Mouse (Mus musculus): Measurements from ENCODE around the gene Rimbp2. TPM values are rescaled to one million over a fixed set of nuclear protein-coding genes. Genes with fewer than 3 reads are reported as not detected.

Rimbp2 gene
- polyA plus RNA-seq, 1 experiment from 2014 or later = 0.27 TPM

- H3K27ac ChIP-seq (ENCODE audit: low read depth, low read length) = no peak overlapping the region
- H3K9me3 ChIP-seq (ENCODE audit: control insufficient read depth, low read length) = no peaks in the 10 kb centered on the region
- H3K4me1 ChIP-seq (ENCODE audit: control insufficient read depth, insufficient read depth, low read length) = no peaks in the 10 kb centered on the region
- H3K4me2 ChIP-seq (replicated peaks; ENCODE audit: low read depth, low read length) = no peak overlapping the region
- H3K4me3 ChIP-seq (ENCODE audit: low read length) = no peak overlapping the region
- no peak for ATAC-seq (ENCODE audit: low FRiP score, low TSS enrichment)
- WGBS = 94% methylated on average over 3 of the region's 3 CpGs
- no peaks in the 10 kb centered on the region for H3K27me3 ChIP-seq (ENCODE audit: control insufficient read depth, insufficient read depth, low read length)
- no peaks in the 10 kb centered on the region for H3K36me3 ChIP-seq (ENCODE audit: control insufficient read depth, insufficient read depth, low read length)
- H3K9ac ChIP-seq (ENCODE audit: low read depth, low read length) = no peak overlapping the region
These were observed 40.9 kb downstream of the Rimbp2 start for GRCm38 (mm10) chr5:128912374-128912773.

DNA sequence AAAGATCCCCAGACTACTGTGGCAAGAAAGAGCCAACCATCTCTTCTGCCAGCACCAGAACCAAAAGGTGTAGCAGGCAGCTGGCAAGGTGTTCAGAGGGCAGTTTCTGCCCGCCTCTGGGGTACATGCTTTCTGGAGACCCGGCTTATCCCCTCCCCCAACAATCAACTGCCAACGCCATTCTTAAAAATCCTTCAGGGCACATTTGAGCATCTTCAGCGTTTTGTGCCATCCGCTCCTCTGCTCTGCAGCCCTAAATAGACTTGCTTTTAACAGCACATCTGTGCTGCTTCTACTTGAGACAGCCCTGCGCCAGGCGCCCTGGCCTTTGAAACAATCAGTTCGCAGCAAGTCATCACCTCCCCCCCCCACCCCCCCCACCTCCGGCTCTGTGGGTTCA lies 41.7 kb downstream of the Rimbp2 start:
- H3K9me3 ChIP-seq (ENCODE audit: control insufficient read depth, low read length) = no peaks in the 10 kb centered on the region
- no peak overlapping the region for H3K27ac ChIP-seq (ENCODE audit: low read depth, low read length)
- no peaks in the 10 kb centered on the region for H3K27me3 ChIP-seq (ENCODE audit: control insufficient read depth, insufficient read depth, low read length)
- H3K9ac ChIP-seq (ENCODE audit: low read depth, low read length) = no peak overlapping the region
- no peaks in the 10 kb centered on the region for H3K36me3 ChIP-seq (ENCODE audit: control insufficient read depth, insufficient read depth, low read length)
- ATAC-seq (ENCODE audit: low FRiP score, low TSS enrichment) = no peak
- no peak overlapping the region for H3K4me2 ChIP-seq (replicated peaks; ENCODE audit: low read depth, low read length)
- 88% methylated on average over 9 of the region's 9 CpGs for WGBS
- H3K4me1 ChIP-seq (ENCODE audit: control insufficient read depth, insufficient read depth, low read length) = no peaks in the 10 kb centered on the region
- no peak overlapping the region for H3K4me3 ChIP-seq (ENCODE audit: low read length)

DNA sequence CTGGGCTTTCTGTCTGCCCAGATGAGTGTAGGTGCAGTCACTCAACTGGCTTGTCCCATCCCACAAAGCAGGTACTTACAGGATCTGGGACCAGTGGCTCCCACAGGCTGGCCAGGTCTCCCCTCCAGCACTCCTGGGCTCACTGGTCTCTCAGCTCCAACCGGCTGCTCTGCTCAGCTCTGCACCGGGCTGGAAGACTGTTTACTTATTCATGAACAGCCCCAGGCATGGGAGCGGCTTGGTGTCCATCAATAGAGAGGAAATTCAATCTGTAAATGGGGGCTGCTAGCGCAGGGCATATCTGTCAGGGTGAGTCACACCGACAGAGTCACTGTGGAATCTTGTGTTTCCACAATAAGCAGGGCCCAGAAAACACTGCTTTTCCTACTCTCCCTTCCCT lies 49.2 kb downstream of the Rimbp2 start:
- H3K4me1 ChIP-seq (ENCODE audit: control insufficient read depth, insufficient read depth, low read length) = no peaks in the 10 kb centered on the region
- WGBS = 15% methylated on average over 5 of the region's 5 CpGs

DNA sequence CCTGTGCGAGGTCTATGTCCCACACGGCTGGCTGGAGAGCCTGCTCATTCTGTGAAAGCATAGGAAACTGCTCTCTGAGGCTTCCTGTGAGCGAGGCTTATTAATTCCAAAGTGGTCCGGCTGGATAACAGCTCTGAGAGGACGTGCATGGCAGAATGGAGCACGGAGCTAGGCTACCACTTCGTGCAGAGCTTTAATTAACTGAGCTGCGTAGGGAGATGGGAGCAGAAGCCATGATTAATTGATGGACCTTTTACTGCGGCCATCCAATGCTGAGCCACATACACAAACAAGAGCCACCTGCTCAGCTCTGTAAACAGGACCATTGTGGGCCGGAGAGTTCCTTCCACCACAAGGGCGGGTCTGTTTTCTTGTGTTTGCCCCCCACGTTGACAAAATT lies 50.2 kb downstream of the Rimbp2 start:
- Histone ChIP-seq H3K4me1 (ENCODE audit: control insufficient read depth, insufficient read depth, low read length) (no peaks in the 10 kb centered on the region), H3K9ac (ENCODE audit: low read depth, low read length) (no peak overlapping the region), H3K27ac (ENCODE audit: low read depth, low read length) (no peak overlapping the region), H3K9me3 (ENCODE audit: control insufficient read depth, low read length) (no peaks in the 10 kb centered on the region), H3K4me3 (ENCODE audit: low read length) (no peak overlapping the region), H3K4me2 (replicated peaks; ENCODE audit: low read depth, low read length) (no peak overlapping the region), H3K27me3 (ENCODE audit: control insufficient read depth, insufficient read depth, low read length) (no peaks in the 10 kb centered on the region), H3K36me3 (ENCODE audit: control insufficient read depth, insufficient read depth, low read length) (no peaks in the 10 kb centered on the region)
- WGBS = 25% methylated on average over 12 of the region's 12 CpGs
- no peak for ATAC-seq (ENCODE audit: low FRiP score, low TSS enrichment)

More for the DNA sequence above, 49.2 kb downstream of the Rimbp2 start:
- Histone ChIP-seq H3K4me2 (replicated peaks; ENCODE audit: low read depth, low read length) (no peak overlapping the region), H3K9ac (ENCODE audit: low read depth, low read length) (no peak overlapping the region), H3K27me3 (ENCODE audit: control insufficient read depth, insufficient read depth, low read length) (no peaks in the 10 kb centered on the region), H3K4me3 (ENCODE audit: low read length) (no peak overlapping the region), H3K9me3 (ENCODE audit: control insufficient read depth, low read length) (no peaks in the 10 kb centered on the region), H3K27ac (ENCODE audit: low read depth, low read length) (no peak overlapping the region), H3K36me3 (ENCODE audit: control insufficient read depth, insufficient read depth, low read length) (no peaks in the 10 kb centered on the region)
- peak; percentile 69; the same call in 1 of the 2 replicates for ATAC-seq (ENCODE audit: low FRiP score, low TSS enrichment)

DNA sequence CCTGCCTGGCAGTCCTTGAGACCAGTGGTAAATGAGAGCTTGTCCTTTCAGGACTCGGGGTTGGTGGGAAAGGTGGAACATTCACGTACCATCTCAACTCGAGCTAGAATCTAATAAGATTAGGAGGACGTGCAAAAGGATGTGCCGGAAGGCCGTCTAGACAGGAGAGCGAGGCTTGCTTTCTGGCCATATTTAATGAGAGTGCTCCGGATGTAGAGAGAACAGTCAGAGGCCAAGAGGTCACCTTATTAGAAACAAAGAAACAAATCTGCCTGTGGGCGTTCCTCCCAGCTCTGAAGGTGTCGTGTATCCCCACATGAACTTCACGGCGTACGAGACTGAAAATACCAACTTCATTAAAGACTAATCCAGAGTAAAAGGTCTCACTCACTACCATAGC lies 53.3 kb downstream of the Rimbp2 start:
- Histone ChIP-seq H3K9me3 (ENCODE audit: control insufficient read depth, low read length) (no peaks in the 10 kb centered on the region), H3K27ac (ENCODE audit: low read depth, low read length) (no peak overlapping the region), H3K4me2 (replicated peaks; ENCODE audit: low read depth, low read length) (no peak overlapping the region), H3K9ac (ENCODE audit: low read depth, low read length) (no peak overlapping the region), H3K4me1 (ENCODE audit: control insufficient read depth, insufficient read depth, low read length) (no peaks in the 10 kb centered on the region), H3K36me3 (ENCODE audit: control insufficient read depth, insufficient read depth, low read length) (no peaks in the 10 kb centered on the region), H3K4me3 (ENCODE audit: low read length) (no peak overlapping the region), H3K27me3 (ENCODE audit: control insufficient read depth, insufficient read depth, low read length) (no peaks in the 10 kb centered on the region)
- ATAC-seq (ENCODE audit: low FRiP score, low TSS enrichment) = no peak
- 12% methylated on average over 13 of the region's 13 CpGs for WGBS

- no peak for ATAC-seq (ENCODE audit: low FRiP score, low TSS enrichment)
- H3K9ac ChIP-seq (ENCODE audit: low read depth, low read length) = no peak overlapping the region
- 76% methylated on average over 5 of the region's 5 CpGs for WGBS
- no peaks in the 10 kb centered on the region for H3K27me3 ChIP-seq (ENCODE audit: control insufficient read depth, insufficient read depth, low read length)
- H3K36me3 ChIP-seq (ENCODE audit: control insufficient read depth, insufficient read depth, low read length) = no peaks in the 10 kb centered on the region
- no peaks in the 10 kb centered on the region for H3K4me1 ChIP-seq (ENCODE audit: control insufficient read depth, insufficient read depth, low read length)
- no peak overlapping the region for H3K4me2 ChIP-seq (replicated peaks; ENCODE audit: low read depth, low read length)
- H3K4me3 ChIP-seq (ENCODE audit: low read length) = no peak overlapping the region
- H3K27ac ChIP-seq (ENCODE audit: low read depth, low read length) = no peak overlapping the region
- no peaks in the 10 kb centered on the region for H3K9me3 ChIP-seq (ENCODE audit: control insufficient read depth, low read length)
These were observed 58.4 kb downstream of the Rimbp2 start for GRCm38 (mm10) chr5:128894921-128895320.

DNA sequence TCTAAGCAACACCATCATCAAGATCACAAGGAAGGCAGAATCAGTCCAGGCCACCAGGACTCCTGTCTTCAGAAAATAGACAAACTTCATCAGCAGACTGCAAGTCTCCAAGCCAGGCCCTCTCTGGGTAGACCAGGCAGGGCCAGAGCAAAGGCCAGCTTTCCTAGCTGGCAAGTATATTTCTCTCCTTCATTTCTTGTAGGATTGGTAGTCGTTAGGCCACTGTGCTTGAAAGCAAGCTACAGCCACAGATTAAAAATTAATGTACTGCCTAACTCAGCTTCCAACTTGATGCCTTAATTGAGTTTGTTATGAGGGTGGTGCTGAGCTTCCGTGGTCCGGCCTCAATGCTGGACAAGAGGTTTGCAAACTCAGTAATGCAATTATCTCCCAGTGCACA lies 65.7 kb downstream of the Rimbp2 start:
- H3K27me3 ChIP-seq (ENCODE audit: control insufficient read depth, insufficient read depth, low read length) = no peaks in the 10 kb centered on the region
- H3K4me3 ChIP-seq (ENCODE audit: low read length) = no peak overlapping the region
- WGBS = 76% methylated on average over 3 of the region's 3 CpGs
- H3K4me1 ChIP-seq (ENCODE audit: control insufficient read depth, insufficient read depth, low read length) = no peaks in the 10 kb centered on the region
- no peaks in the 10 kb centered on the region for H3K9me3 ChIP-seq (ENCODE audit: control insufficient read depth, low read length)
- H3K4me2 ChIP-seq (replicated peaks; ENCODE audit: low read depth, low read length) = no peak overlapping the region
- no peaks in the 10 kb centered on the region for H3K36me3 ChIP-seq (ENCODE audit: control insufficient read depth, insufficient read depth, low read length)
- no peak overlapping the region for H3K9ac ChIP-seq (ENCODE audit: low read depth, low read length)
- H3K27ac ChIP-seq (ENCODE audit: low read depth, low read length) = no peak overlapping the region
- ATAC-seq (ENCODE audit: low FRiP score, low TSS enrichment) = no peak

GRCm38 (mm10) chr5:128884320-128884719 lies 69.0 kb downstream of the Rimbp2 start:
- Histone ChIP-seq H3K4me2 (replicated peaks; ENCODE audit: low read depth, low read length) (no peak overlapping the region), H3K27me3 (ENCODE audit: control insufficient read depth, insufficient read depth, low read length) (no peaks in the 10 kb centered on the region), H3K36me3 (ENCODE audit: control insufficient read depth, insufficient read depth, low read length) (no peaks in the 10 kb centered on the region), H3K27ac (ENCODE audit: low read depth, low read length) (no peak overlapping the region), H3K9ac (ENCODE audit: low read depth, low read length) (no peak overlapping the region), H3K4me1 (ENCODE audit: control insufficient read depth, insufficient read depth, low read length) (no peaks in the 10 kb centered on the region), H3K4me3 (ENCODE audit: low read length) (no peak overlapping the region), H3K9me3 (ENCODE audit: control insufficient read depth, low read length) (no peaks in the 10 kb centered on the region)
- WGBS = 26% methylated on average over 5 of the region's 5 CpGs
- ATAC-seq (ENCODE audit: low FRiP score, low TSS enrichment) = no peak

DNA sequence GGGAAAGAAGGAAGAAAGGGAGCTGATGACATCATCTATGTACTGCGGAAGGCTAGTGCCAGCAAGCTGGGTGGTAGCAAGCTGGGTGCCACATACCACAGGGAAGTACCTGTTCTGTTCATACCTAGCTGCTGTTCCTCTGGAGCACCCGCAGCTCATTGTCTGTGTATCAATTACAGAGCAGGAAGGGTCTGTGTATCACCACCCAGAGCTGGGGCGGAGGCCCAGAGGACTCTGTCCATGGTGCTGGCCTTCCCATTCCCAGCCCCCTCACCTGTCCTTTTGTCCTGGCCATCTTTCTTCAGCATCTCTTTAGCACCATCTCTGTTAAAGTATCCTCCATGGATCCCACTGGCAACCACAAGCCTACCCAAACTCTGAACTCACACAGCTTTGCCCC lies 74.2 kb downstream of the Rimbp2 start:
- 32% methylated on average over 3 of the region's 3 CpGs for WGBS

More for the DNA sequence above, 74.2 kb downstream of the Rimbp2 start:
- Histone ChIP-seq H3K4me2 (replicated peaks; ENCODE audit: low read depth, low read length) (no peak overlapping the region), H3K4me3 (ENCODE audit: low read length) (no peak overlapping the region), H3K4me1 (ENCODE audit: control insufficient read depth, insufficient read depth, low read length) (no peaks in the 10 kb centered on the region), H3K27me3 (ENCODE audit: control insufficient read depth, insufficient read depth, low read length) (no peaks in the 10 kb centered on the region), H3K9ac (ENCODE audit: low read depth, low read length) (no peak overlapping the region), H3K36me3 (ENCODE audit: control insufficient read depth, insufficient read depth, low read length) (no peaks in the 10 kb centered on the region), H3K27ac (ENCODE audit: low read depth, low read length) (no peak overlapping the region), H3K9me3 (ENCODE audit: control insufficient read depth, low read length) (no peaks in the 10 kb centered on the region)
- no peak for ATAC-seq (ENCODE audit: low FRiP score, low TSS enrichment)

Data from kidney, embryonic 14.5 days (tissue).